Mouse (Mus musculus): ENCODE data around the gene Mrpl12.

DNA sequence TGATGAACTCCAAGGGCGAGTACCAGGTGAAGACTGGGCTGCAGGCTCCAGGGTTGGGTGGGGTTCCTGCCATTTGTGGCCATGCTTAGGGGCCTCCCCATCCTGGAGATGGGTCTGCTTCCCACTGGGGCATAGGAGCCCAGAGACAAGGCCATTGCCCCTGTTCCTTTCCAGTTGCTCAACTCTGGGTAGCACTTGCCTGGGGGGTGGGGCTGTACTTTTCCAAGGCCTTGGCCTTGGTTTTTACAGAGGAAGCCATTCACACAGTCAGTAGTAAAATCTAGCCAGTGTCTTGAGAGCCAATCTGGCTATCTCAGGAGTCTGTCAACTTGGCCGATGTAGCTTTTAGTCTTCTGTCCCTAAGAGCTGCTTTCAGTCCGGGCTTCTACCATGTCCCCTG is 13.0 kb downstream of the Mrpl12 start:
- no peak for TF ChIP-seq POLR2A (IDR thresholded peaks at IDR 0.05; ENCODE audit: insufficient read length, low read depth)
- no peak for TF ChIP-seq MAX (IDR thresholded peaks at IDR 0.05; ENCODE audit: low read depth)
- TF ChIP-seq POLR2AphosphoS2 (IDR thresholded peaks at IDR 0.05; ENCODE audit: insufficient read length, low read depth) = no peak
- no peak for TF ChIP-seq REST (IDR thresholded peaks at IDR 0.05; ENCODE audit: insufficient read depth, insufficient read length)
- no peak for TF ChIP-seq CEBPB (IDR thresholded peaks at IDR 0.05; ENCODE audit: insufficient read depth, poor library complexity, severe bottlenecking)
- no peak for TF ChIP-seq MYOG (IDR thresholded peaks at IDR 0.05; ENCODE audit: control insufficient read depth in 1 of 3, insufficient read depth in 1 of 3, insufficient read length in 2 of 3, low read depth in 2 of 3)
- TF ChIP-seq USF1 (IDR thresholded peaks at IDR 0.05; ENCODE audit: low read depth) = no peak
- no peak for TF ChIP-seq TCF3 (IDR thresholded peaks at IDR 0.05; ENCODE audit: insufficient read length, low read depth)
- no peak for TF ChIP-seq TCF12 (IDR thresholded peaks at IDR 0.05; ENCODE audit: insufficient read depth, poor library complexity, severe bottlenecking)
- TF ChIP-seq E2F4 (IDR thresholded peaks at IDR 0.05; ENCODE audit: insufficient read depth) = no peak
- no peak for TF ChIP-seq SRF (IDR thresholded peaks at IDR 0.05; ENCODE audit: control insufficient read depth, insufficient read length, low read depth)
- no peak for TF ChIP-seq MYOD1 (IDR thresholded peaks at IDR 0.05; ENCODE audit: control insufficient read depth in 1 of 3, insufficient read length in 2 of 3, low read depth in 2 of 3)
